Mouse (Mus musculus) midbrain, embryonic 16.5 days (tissue): ENCODE measurements around the gene Lancl3. TPM values are rescaled to one million over a fixed set of nuclear protein-coding genes. Genes with fewer than 3 reads are reported as not detected.
A peak's percentile ranks its signal among the peaks of the same experiment; 100 is the strongest.

Source experiments
- ATAC-seq: fragments of 200-750 bp; cut with Nextera tagmentation; 2 replicates; pipeline ENCODE4 v1.8.0; 2017; ENCODE audit warnings: moderate TSS enrichment
- H3K27ac ChIP-seq: fragments of 300-500 bp; sonication (generic); 2 replicates; pipeline ENCODE4 v1.5.1; 2014; ENCODE audit warnings: mild to moderate bottlenecking, low read length, mixed read lengths
- H3K27me3 ChIP-seq: fragments of 300-500 bp; sonication (generic); 2 replicates; pipeline ENCODE4 v1.6.1; 2014; ENCODE audit warnings: low read depth, low read length, mixed read lengths; ENCODE audit not compliant: control insufficient read depth, insufficient read depth
- H3K36me3 ChIP-seq: fragments of 300-500 bp; sonication (generic); 2 replicates; pipeline ENCODE4 v1.6.1; 2014; ENCODE audit warnings: mild to moderate bottlenecking, low read length, moderate library complexity, mixed read lengths; ENCODE audit not compliant: control insufficient read depth, insufficient read depth
- H3K4me1 ChIP-seq: fragments of 300-500 bp; sonication (generic); 2 replicates; pipeline ENCODE4 v1.6.1; 2014; ENCODE audit warnings: mild to moderate bottlenecking, low read length, mixed read lengths; ENCODE audit not compliant: control insufficient read depth, insufficient read depth
- H3K4me2 ChIP-seq: fragments of 300-500 bp; sonication (generic); 2 replicates; pipeline ENCODE4 v1.6.1; 2014; ENCODE audit warnings: mild to moderate bottlenecking, low read length, mixed read lengths
- H3K4me3 ChIP-seq: fragments of 300-500 bp; sonication (generic); 2 replicates; pipeline ENCODE4 v1.5.1; 2014; ENCODE audit warnings: low read depth, mild to moderate bottlenecking, low read length, moderate library complexity, mixed read lengths
- H3K9ac ChIP-seq: fragments of 300-500 bp; sonication (generic); 2 replicates; pipeline ENCODE4 v1.6.1; 2014; ENCODE audit warnings: low read depth, low read length, mixed read lengths
- H3K9me3 ChIP-seq: fragments of 300-500 bp; sonication (generic); replicated peaks from 2 replicates; pipeline ENCODE4 v1.6.1; 2014; ENCODE audit warnings: mild to moderate bottlenecking, low read length, mixed read lengths; ENCODE audit not compliant: control insufficient read depth, poor library complexity, severe bottlenecking
- WGBS: fragments of 180-500 bp; shearing (Covaris S2); extraction: QIAGEN DNeasy Blood & Tissue Kit; methylation state at CpG from one replicate; pipeline ENCODE4 v1.1.7; 2014; 5-methylcytosine and 5-hydroxymethylcytosine counted together
- polyA plus RNA-seq: library from polyadenylated mRNA; unstranded; fragments of >200 nt; fragmentation: Nextera tagmentation; extraction: Ambion mirVana; gene quantifications from 2 replicates; pipeline ENCODE4 v1.2.1, GENCODE M21; 2015

The Lancl3 gene
- polyA plus RNA-seq, 1 experiment from 2014 or later, result 5.6 TPM

GRCm38 (mm10) chrX:9253990-9254389 lies 54.3 kb downstream of the Lancl3 start:
- 82% methylated on average over 10 of the region's 10 CpGs for WGBS
- no peaks in the 10 kb centered on the region for H3K4me1 ChIP-seq
- no peak overlapping the region for H3K27ac ChIP-seq
- no peak for ATAC-seq
- H3K4me3 ChIP-seq, result no peak overlapping the region
- no peak overlapping the region for H3K4me2 ChIP-seq
- H3K9me3 ChIP-seq, result no peaks in the 10 kb centered on the region
- H3K36me3 ChIP-seq, result no peaks in the 10 kb centered on the region
- H3K27me3 ChIP-seq, result no peaks in the 10 kb centered on the region
- no peak overlapping the region for H3K9ac ChIP-seq

GRCm38 (mm10) chrX:9254901-9255300 lies 55.2 kb downstream of the Lancl3 start:
- no peak overlapping the region for H3K4me3 ChIP-seq
- no peaks in the 10 kb centered on the region for H3K9me3 ChIP-seq
- no peak overlapping the region for H3K27ac ChIP-seq
- WGBS, result 89% methylated on average over 3 of the region's 3 CpGs
- H3K36me3 ChIP-seq, result no peaks in the 10 kb centered on the region
- no peak for ATAC-seq
- no peaks in the 10 kb centered on the region for H3K4me1 ChIP-seq
- no peak overlapping the region for H3K4me2 ChIP-seq
- no peak overlapping the region for H3K9ac ChIP-seq
- H3K27me3 ChIP-seq, result no peaks in the 10 kb centered on the region

GRCm38 (mm10) chrX:9256766-9257165 lies 57.1 kb downstream of the Lancl3 start, which contains the start of gene Gm14862:
TSS of gene Gm14862 (minus strand) at chrX:9256899.
- 80% methylated on average over 5 of the region's 5 CpGs for WGBS
- H3K27ac ChIP-seq, result no peak within 1 kb of the TSS
- H3K9ac ChIP-seq, result no peak within 1 kb of the TSS
- no peaks in the 10 kb centered on the region for H3K27me3 ChIP-seq
- no peak within 1 kb of the TSS for H3K4me3 ChIP-seq
- no peaks in the 10 kb centered on the region for H3K9me3 ChIP-seq
- no peak for ATAC-seq
- no peaks in the 10 kb centered on the region for H3K36me3 ChIP-seq
- H3K4me2 ChIP-seq, result no peak within 1 kb of the TSS
- no peaks in the 10 kb centered on the region for H3K4me1 ChIP-seq

GRCm38 (mm10) chrX:9257831-9258230 lies 58.1 kb downstream of the Lancl3 start:
- Histone ChIP-seq H3K4me1 (no peaks in the 10 kb centered on the region), H3K9me3 (no peaks in the 10 kb centered on the region), H3K9ac (no peak overlapping the region), H3K27ac (no peak overlapping the region), H3K36me3 (no peaks in the 10 kb centered on the region), H3K4me2 (no peak overlapping the region), H3K27me3 (no peaks in the 10 kb centered on the region), H3K4me3 (no peak overlapping the region)
- no peak for ATAC-seq
- WGBS, result 92% methylated on average over 7 of the region's 7 CpGs

GRCm38 (mm10) chrX:9259267-9259666 lies 59.6 kb downstream of the Lancl3 start:
- no peak for ATAC-seq
- Histone ChIP-seq H3K27ac (no peak overlapping the region), H3K4me2 (no peak overlapping the region), H3K4me3 (no peak overlapping the region), H3K9me3 (no peaks in the 10 kb centered on the region), H3K36me3 (no peaks in the 10 kb centered on the region), H3K4me1 (no peaks in the 10 kb centered on the region), H3K27me3 (no peaks in the 10 kb centered on the region), H3K9ac (no peak overlapping the region)
- 71% methylated on average over 1 of the region's 1 CpGs for WGBS

GRCm38 (mm10) chrX:9271112-9271511 lies 71.4 kb downstream of the Lancl3 start:
- ATAC-seq, result no peak
- no peak overlapping the region for H3K4me3 ChIP-seq
- no peaks in the 10 kb centered on the region for H3K9me3 ChIP-seq
- WGBS, result 47% methylated on average over 3 of the region's 3 CpGs
- no peak overlapping the region for H3K27ac ChIP-seq
- H3K27me3 ChIP-seq, result no peaks in the 10 kb centered on the region
- no peak overlapping the region for H3K9ac ChIP-seq
- H3K4me1 ChIP-seq, result no peaks in the 10 kb centered on the region; the same call in 1 of the 2 replicates
- H3K36me3 ChIP-seq, result no peaks in the 10 kb centered on the region
- no peak overlapping the region for H3K4me2 ChIP-seq

- no peaks in the 10 kb centered on the region; the same call in 1 of the 2 replicates for H3K4me1 ChIP-seq
- no peaks in the 10 kb centered on the region for H3K9me3 ChIP-seq
- peak overlapping the region; percentile 72; the same call in 1 of the 2 replicates for H3K9ac ChIP-seq
- peak overlapping the region; percentile 52 for H3K4me2 ChIP-seq
- H3K36me3 ChIP-seq, result no peaks in the 10 kb centered on the region
- 30% methylated on average over 8 of the region's 8 CpGs for whole genome bisulfite sequencing
- peak overlapping the region; percentile 58 for H3K4me3 ChIP-seq
- no peaks in the 10 kb centered on the region for H3K27me3 ChIP-seq
- ATAC-seq, result no peak
- H3K27ac ChIP-seq, result no peak overlapping the region
These were observed 72.3 kb downstream of the Lancl3 start for GRCm38 (mm10) chrX:9271947-9272459.

- Histone ChIP-seq H3K4me3 (peak within 1 kb of the TSS; percentile 58), H3K9me3 (no peaks in the 10 kb centered on the region), H3K9ac (peak within 1 kb of the TSS; percentile 72), H3K27ac (peak within 1 kb of the TSS; percentile 60), H3K4me2 (peak within 1 kb of the TSS; percentile 52), H3K4me1 (no peaks in the 10 kb centered on the region; the same call in 1 of the 2 replicates), H3K36me3 (no peaks in the 10 kb centered on the region), H3K27me3 (no peaks in the 10 kb centered on the region)
- peak; percentile 90 for ATAC-seq
- WGBS, result 7% methylated on average over 62 of the region's 94 CpGs
These were observed 73.0 kb downstream of the Lancl3 start, which contains the start of gene Xk for GRCm38 (mm10) chrX:9272460-9273361. TSS of gene Xk (plus strand) at chrX:9272756.
